Mouse (Mus musculus): Measurements from ENCODE around the gene Dagla.

The Dagla gene

DNA sequence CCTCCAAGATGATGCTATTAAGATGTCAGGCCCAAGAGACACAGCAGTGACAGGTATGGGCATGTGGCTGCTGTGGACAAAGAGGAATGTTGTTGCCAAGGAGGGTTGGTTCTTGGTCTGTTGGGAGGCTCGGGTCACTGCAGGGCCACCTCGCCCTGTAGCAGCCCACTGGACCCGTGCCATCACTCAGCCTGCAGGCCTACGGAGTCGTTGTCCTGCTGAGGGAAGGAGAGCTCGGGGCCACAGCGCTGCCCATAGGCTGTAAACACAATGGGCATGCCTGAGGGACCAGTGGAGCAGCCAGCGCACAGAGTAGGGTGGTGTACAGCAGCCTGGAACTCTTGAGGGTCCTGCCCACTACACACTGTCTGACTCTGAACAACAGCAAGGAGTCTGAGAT is 7.4 kb upstream of the Dagla start:
- in situ Hi-C loops (cut with MboI; ENCODE audit: low sequenced_read_pairs), result no loop called here

DNA sequence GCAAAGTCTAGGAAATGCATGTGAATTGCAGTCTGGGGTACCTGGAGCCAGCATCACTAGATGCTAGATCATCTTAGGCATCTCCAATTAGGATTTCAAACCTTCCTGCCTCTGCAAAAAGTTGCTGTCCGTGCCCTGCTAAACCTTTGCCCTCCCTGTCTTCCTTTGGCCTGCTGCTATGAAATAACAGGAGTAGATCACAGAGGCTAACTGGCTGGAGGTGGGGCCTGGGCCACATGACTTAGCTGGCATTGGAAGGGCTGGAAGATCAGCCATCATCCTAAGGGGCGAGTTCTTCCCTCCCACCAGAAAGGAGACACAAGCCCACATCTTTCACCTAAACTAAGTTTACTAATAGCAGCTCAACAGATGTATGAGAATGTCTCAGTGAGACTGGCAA is 4.3 kb upstream of the Dagla start:
- in situ Hi-C loops (cut with MboI; ENCODE audit: low sequenced_read_pairs), result no loop called here

DNA sequence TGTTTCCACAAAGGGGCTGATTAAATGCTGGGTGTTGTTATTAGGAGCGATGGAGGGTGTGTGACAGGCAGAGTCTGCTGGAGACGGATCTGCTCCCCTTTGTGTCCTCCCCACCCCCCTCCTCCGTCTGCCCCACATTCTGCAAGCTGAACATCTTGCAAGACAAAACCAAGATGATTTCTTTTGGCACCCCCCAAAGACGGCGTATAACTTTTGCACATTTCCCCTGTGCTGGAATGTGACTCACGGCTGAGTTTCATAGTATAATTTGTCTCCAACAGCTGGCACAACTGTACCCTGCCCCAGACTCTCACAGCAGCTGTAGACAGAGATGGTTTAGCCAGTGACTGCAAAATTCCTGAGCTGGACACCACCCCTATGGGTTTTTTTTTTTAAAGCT is 3.3 kb upstream of the Dagla start:
- in situ Hi-C loops (cut with MboI; ENCODE audit: low sequenced_read_pairs), result no loop called here

DNA sequence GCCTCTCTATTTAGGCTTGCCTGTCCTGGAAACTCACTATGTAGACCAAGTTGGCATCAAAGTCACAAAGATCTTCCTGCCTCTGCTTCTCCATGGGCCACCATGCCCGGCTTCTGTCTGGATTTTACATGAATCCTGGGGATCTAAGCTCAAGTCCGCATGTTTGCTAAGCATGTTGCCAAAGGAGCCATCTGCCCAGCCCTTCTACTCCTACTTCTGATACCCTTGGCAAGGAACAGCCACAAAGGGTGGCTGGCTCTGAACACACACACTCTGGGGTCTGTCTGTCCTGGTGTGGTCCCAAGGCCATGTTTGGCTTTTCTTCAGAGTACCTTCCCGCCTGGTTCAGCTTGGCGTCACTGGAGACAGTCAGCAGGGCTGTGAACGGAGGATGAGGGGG is 2.7 kb upstream of the Dagla start:
- in situ Hi-C loops (cut with MboI; ENCODE audit: low sequenced_read_pairs), result no loop called here

DNA sequence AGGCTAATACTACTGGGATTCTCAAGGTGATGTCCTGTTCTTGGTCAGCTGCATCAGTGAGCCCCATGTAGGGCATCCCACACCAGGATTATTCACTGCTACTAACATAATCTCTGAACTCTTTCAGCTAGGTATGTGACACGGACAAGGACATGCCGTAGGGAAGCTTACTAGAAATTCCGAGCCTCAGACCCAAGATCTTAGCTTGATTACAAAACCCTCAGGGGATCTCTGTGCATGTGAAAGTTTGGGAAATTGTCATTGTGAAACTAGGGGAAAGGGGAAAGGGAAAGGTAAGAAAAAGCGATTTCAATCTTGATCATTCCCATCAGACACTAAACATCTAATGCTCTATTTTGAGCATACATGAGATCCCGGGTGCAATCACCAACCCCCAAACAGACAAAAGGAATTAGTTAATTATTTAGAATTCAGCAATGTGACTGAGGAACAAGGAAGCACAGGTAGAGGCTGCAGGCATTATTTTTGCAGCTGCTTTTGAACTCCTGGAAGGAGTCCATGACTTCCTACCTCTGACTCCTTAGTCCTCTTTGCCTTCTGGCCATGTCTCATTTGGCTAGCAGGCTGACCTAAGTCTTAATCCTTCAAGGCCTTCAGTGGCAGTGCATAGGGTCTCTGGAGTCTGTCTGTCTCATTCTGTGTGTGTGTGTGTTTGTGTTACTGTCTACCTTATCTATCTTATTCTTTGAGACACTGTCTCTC is 2.0 kb upstream of the Dagla start:
- in situ Hi-C loops (cut with MboI; ENCODE audit: low sequenced_read_pairs), result no loop called here

DNA sequence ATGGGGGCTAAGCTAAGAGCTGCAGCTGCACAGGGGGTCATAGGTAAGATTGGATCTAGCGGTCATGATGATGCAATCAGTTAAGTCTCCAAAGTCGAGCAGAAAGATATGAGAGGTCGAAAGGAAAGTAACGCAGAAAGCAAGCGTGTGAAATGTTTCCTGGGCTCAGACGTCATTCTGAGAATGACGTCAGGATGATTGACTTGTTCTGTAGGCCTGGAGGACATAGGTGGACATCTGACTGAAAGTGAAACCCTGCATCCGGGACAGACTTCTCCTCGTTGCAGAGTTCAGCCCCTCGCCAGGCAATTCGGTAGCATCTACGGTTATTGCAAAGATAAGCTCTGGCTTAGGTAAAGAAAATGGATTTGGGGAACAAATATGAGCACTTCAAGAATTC is 963 bp upstream of the Dagla start:
- in situ Hi-C loops (cut with MboI; ENCODE audit: low sequenced_read_pairs), result no loop called here

DNA sequence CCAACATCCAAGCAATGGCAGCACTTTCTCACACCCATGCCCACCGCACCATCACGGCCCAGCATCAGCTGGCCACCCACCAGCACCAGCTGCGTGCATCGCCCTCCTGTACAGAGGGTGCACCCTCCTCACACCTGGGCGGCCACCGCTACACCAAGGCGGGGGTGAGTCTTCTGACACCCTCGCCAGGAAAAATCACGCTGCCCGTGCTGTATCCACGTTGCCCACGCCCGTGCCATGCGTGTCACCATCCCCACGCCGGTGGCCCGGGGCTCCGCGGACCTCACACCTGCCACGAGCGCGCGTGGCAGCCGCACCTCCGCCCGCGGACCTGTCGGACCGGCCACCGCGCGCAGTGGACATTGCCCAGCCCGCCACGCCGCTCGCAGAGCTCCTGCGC is 282 bp downstream of the Dagla start:
- in situ Hi-C loops (cut with MboI; ENCODE audit: low sequenced_read_pairs), result no loop called here

DNA sequence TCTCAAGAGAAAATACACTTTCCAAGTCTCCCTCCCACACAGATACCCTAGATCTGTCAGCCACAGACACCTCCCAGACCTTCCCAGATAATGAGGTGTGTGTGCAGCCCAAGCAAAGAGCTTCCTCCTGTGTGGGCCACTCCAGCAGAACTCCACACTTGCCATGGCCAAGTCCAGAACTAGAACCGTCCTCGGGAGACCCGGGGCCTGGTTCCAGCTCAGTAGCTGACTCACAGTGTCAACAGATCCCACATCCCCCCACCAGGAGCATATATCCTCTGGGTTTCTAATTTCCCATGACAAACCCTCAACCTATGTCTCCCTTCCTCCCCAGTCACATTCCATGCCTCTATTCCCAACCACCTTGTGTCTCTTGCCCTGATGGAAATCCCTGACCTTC is 1.8 kb downstream of the Dagla start:
- in situ Hi-C loops (cut with MboI; ENCODE audit: low sequenced_read_pairs), result no loop called here

DNA sequence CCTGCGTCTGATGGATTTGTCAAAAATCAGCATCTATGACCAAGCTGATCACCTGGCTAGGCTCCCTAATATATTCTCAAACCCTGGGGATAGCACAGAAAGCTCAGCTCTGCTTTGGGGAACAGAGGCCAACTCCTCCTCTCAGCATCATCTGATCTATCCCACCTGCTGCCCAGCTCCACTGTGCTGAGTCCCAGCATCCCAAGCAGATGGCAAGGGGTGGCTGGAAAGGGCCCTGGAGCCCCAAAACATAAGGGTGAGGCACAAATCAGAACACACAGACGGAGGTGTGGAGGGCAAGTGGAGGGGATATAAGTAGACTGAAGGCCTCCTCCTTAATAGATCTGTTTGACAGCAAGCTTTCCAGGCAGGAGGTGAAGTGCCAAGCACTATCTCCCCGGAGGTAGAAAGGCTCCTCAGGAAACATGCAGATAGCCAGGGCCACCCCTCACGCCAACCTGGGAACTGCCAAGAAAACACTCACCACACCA is 2.8 kb downstream of the Dagla start:
- in situ Hi-C loops (cut with MboI; ENCODE audit: low sequenced_read_pairs), result no loop called here

DNA sequence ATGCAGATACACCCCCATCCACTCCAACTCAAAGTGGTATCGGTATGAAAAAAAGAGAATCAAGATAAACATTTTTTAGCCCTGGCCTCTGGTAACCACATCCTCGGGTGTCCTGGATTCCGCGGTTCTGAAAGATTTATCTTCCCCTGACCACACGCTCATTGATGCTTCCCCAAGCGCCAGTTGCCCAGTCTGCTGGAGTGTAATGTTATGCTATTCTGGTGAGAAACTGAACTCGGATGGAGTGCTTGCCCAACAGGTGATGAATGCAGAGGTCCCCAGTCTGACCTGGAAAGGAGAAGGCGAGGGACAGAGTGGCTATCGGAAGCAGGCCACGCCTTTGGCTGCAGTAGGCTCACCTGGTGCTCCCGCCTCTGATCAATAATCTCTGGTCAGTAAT is 3.4 kb downstream of the Dagla start:
- in situ Hi-C loops (cut with MboI; ENCODE audit: low sequenced_read_pairs), result no loop called here

DNA sequence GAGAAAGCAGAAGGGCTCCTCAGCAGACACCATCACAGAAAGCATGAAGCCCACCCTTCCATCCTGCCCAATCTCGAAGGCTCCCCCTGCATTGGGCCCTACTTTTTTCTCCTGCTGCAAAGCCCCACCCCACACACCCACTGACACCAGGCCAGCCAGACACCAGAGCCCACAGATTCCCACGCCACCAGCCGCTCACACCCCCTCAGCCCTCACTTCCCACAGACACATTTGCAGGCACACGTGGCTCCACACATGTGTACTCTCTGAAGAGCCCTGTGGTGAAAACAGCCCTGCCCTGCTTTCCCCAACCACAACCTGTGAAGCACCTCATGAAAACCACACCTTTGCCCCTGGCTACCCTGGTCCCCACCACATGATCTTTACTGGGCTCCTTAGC is 3.9 kb downstream of the Dagla start:
- in situ Hi-C loops (cut with MboI; ENCODE audit: low sequenced_read_pairs), result no loop called here

DNA sequence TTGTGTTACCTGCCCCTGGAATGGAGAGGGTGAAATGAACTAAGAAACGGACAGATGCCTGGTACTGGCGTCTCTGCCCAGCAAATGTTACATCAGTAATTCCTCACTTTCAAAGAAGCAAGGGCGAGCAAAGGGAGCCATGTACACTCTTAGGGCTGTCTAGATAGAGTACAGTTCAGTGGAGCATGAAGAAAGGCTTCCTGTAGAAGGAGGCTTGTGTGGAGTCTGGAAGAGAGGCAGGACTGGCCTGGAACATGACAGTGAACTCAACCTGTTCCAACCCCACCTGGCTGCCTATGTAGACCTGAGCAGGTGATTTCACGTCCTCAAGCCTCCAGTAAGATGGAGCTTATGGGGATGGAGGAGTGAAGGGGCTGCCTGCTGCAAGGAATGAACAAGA is 6.4 kb downstream of the Dagla start:
- in situ Hi-C loops (cut with MboI; ENCODE audit: low sequenced_read_pairs), result no loop called here

DNA sequence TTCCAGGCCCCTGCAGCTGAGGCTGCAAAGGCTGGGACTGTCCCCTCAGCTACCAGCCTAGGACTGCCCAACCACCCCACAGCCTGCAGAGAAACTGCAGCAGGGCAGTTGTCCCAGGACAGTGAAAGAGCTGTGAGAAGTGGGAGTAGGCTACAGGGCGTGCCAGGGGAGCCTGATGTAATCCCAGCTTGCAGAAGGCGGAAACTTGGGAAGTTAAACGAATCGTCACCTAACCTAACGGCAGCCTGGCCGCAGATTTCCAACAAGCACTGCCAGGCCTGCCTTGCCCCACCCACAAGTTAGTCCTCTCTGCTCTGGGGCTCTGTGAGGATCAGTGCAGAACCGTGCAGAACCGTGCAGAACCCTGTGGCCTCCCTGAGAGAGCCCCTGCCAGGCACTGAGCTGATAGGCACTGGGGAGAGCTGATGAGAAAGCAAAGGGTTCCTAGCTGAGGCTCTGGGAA is 7.6 kb downstream of the Dagla start:
- in situ Hi-C loops (cut with MboI; ENCODE audit: low sequenced_read_pairs), result no loop called here

DNA sequence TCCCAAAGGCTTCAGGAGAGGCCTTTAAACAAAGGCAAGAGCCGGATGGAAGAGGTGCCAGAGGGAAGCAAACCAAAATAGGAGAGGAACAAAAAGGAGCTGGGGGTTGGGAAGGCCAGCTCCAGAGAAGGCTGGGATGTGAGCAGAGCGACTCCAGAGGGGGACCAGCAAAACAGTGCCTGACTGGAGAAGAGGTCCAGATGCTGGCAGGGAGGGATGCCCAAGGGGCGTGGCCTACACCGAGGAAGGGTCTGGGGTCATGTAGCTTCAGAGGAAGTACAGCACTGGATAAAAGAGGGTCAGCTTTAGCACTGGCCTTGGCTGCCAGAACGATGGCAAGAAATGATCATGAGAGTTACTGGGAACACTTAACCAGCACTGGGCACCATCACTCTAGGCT is 8.4 kb downstream of the Dagla start:
- in situ Hi-C loops (cut with MboI; ENCODE audit: low sequenced_read_pairs), result no loop called here

DNA sequence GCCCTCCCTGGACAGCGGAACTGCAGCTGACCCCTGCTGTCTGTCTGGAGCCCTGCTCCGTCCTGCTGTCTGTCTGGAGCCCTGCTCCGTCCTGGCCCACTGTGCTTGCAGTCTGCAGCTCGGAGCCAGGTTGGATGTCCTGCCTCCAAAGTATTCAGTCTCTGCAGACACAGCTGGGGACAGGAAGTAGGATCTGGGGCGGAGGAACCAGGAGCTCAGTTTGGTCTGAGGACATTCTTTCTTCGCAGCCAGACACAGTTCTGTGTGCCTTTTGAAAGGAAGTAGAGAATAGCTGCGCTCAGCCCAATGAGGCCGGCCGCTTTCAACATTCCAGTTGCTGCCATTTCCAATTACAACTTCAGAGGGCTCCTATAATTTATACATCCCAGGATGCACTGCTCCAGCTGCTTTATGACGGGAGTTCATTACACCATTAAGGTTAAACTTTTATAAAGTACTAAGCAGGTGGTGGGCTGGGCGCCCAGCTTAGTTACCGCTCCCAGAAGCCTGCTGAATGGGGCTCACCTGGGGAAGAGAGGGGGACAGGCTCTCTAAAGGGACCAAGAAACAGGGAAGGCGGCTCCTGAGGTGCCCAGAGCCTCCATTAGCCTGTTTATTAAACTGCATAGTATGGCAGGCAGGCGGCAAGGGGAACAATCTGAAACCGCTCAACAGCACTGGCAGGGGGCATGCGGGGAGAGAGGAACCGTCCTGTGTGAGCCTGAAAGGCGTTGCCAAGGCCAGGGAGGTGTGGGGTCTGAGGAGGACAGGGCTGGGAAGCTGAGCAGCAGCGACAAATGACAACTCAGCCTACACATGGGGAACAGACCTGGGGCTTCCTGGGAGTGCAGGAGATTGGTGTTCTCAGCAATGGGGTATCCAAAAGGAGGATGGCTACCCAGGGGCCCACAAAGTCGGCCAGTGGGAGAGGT is 9.8 kb downstream of the Dagla start:
- in situ Hi-C loops (cut with MboI; ENCODE audit: low sequenced_read_pairs), result no loop called here

DNA sequence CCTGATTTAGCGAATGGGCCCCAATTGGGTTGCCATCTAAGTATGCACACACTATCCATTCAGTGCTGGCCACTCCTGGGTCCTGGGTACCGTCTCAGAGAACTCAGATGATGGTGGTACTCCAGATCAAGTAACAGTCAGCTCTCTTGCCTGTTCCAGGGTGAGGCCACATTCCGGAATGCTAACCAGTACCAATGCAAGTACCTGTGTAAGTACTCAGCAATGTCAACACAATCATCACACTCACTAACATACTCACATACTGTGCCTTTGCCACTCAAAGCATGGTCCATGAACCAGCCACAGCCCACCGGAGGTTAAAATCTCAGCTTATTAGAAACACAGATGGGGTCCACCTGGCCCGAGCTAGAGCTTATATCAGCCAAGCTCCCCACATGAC is 10.7 kb downstream of the Dagla start:
- in situ Hi-C loops (cut with MboI; ENCODE audit: low sequenced_read_pairs), result no loop called here

DNA sequence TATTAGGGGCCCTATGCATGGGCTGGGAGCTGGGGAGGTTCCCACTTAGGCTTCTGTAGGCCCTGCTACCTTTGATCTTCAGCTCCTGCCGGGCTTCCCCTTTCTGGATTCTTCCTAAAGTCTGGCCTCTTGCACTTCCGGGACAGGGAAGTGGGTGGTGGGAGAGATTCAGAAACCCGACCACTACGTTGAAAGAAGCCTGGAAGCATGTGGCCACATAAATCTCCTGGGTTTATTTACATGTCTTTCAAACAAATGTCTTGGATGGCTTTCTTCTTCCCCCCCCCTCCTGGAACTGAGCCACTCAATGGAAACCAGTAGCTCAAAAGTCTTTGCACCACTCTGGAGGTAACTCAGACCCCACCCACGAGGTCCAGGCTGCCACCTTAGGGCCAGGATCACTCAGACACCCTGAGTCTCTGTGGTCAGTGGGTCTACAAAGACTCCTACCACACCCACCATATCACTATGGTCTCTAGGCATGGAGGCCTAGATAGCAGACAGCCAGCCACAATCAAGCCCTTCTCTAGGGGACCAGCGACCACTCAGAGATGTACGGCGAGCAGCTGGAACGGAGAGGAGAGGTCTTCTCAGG is 12.7 kb downstream of the Dagla start:
- in situ Hi-C loops (cut with MboI; ENCODE audit: low sequenced_read_pairs), result no loop called here

DNA sequence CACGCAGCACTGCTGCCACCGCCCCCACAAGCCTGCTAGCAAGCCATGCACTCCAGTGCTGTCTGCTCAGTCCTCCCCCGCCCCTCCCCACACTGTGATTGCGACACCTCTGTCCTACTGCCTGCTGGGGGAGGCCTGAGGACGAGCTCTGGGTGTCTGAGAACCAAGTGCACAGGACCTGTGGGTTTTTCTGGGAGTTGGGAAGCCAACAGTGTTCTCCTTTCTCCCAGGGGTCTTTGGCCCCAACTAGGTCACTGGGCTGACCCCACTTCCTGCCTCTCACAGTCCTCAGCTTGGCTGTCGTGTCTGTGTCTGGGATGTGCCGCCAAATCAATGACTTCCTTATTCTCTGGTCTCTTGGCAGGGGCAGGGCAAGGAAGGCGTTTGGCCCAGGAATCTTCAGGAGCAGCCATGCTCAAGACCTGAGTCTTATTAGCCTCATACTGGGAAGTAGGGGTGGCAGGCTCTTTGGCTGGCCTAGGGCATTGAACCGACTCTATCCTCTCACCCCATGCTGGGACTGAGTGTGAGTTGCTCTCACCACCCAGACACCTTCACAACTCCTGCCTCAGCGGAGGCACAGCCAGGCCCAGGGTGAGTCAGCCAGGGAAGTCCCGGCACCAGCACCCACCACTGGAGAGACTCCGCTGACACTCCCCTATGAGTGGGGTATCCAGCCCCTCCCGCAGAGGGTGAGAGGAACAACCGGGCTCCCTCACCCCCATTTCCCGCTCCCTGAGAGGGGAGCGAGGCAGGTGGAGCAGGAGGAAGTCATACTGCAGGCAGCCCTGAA is 14.3 kb downstream of the Dagla start:
- in situ Hi-C loops (cut with MboI; ENCODE audit: low sequenced_read_pairs), result no loop called here

DNA sequence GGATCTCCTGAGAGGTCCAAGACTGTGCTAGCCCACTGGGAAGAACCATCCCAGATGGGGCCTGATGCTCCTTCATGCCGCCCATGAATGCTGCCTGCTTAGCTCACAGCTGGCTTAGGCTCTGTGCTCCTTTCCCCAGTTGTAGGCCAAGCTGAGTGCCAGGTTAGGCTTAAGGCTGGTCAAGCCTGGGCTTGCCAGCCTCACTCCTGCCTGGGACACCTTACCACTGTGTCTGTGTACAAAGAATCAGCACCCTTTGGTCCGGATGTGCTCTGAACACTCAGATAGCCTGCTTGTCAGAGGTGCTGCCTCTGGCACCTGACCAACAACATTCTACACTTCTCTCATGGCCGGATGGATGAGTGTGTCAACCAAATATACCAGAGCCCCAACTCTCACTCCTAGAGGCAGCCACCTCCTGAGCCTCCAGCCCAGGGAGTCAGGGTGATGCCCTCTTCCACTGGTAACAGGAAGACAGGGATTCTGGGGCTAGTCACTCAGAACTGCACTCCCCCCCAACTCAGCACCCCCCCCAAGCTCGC is 15.0 kb downstream of the Dagla start:
- in situ Hi-C loops (cut with MboI; ENCODE audit: low sequenced_read_pairs), result no loop called here

Measured in CH12F3 (cell line).